Mouse (Mus musculus) small intestine, adult 2 months (tissue): ENCODE measurements around the gene Htr5a. TPM values are rescaled to one million over a fixed set of nuclear protein-coding genes. Genes with fewer than 3 reads are reported as not detected.

Source experiments
- H3K27ac ChIP-seq: fragments of 200-500 bp; 2 replicates; pipeline ENCODE4 v1.5.1; 2012; ENCODE audit warnings: low read depth, low read length, control low read depth, inconsistent platforms; ENCODE audit not compliant: insufficient read depth
- H3K27me3 ChIP-seq: fragments of 200-500 bp; 2 replicates; pipeline ENCODE4 v1.6.1; 2012; ENCODE audit warnings: mild to moderate bottlenecking, moderate library complexity, low read length, inconsistent platforms; ENCODE audit not compliant: control insufficient read depth, insufficient read depth
- H3K36me3 ChIP-seq: fragments of 200-500 bp; 2 replicates; pipeline ENCODE4 v1.6.1; 2012; ENCODE audit warnings: mild to moderate bottlenecking, low read length, control low read depth, inconsistent platforms; ENCODE audit not compliant: control insufficient read depth, insufficient read depth
- H3K4me1 ChIP-seq: fragments of 200-500 bp; 2 replicates; pipeline ENCODE4 v1.6.1; 2012; ENCODE audit warnings: low read length, inconsistent platforms, mixed read lengths; ENCODE audit not compliant: control insufficient read depth, insufficient read depth, insufficient read length
- H3K4me3 ChIP-seq: fragments of 200-500 bp; 2 replicates; pipeline ENCODE4 v1.5.1; 2012; ENCODE audit warnings: low read depth, mild to moderate bottlenecking, control low read depth, inconsistent platforms, low read length, moderate library complexity
- CTCF ChIP-seq: fragments of 200-500 bp; IDR thresholded peaks from 2 replicates; pipeline ENCODE4 v1.5.1; 2012; ENCODE audit warnings: low read depth, mild to moderate bottlenecking, control low read depth, inconsistent platforms, low read length, moderate library complexity, mixed read lengths; ENCODE audit not compliant: insufficient replicate concordance, insufficient read length; ENCODE audit errors: extremely low read depth
- POLR2A ChIP-seq: fragments of 200-500 bp; IDR thresholded peaks from 2 replicates; pipeline ENCODE4 v1.6.1; 2012; ENCODE audit warnings: low read depth, mild to moderate bottlenecking, control low read depth, inconsistent platforms, low read length, moderate library complexity
- WGBS: fragments of 180-500 bp; shearing (Covaris S2); methylation state at CpG from one replicate; pipeline ENCODE4 v1.1.7; 2018; 5-methylcytosine and 5-hydroxymethylcytosine counted together
- polyA plus RNA-seq: library from polyadenylated mRNA; depleted of rRNA; stranded (reverse); fragments of >200 nt; gene quantifications from 2 replicates; pipeline ENCODE4 v1.2.3, GENCODE M21; 2012; rRNA removed

Htr5a gene
- not detected in 2 replicates for polyA plus RNA-seq

DNA sequence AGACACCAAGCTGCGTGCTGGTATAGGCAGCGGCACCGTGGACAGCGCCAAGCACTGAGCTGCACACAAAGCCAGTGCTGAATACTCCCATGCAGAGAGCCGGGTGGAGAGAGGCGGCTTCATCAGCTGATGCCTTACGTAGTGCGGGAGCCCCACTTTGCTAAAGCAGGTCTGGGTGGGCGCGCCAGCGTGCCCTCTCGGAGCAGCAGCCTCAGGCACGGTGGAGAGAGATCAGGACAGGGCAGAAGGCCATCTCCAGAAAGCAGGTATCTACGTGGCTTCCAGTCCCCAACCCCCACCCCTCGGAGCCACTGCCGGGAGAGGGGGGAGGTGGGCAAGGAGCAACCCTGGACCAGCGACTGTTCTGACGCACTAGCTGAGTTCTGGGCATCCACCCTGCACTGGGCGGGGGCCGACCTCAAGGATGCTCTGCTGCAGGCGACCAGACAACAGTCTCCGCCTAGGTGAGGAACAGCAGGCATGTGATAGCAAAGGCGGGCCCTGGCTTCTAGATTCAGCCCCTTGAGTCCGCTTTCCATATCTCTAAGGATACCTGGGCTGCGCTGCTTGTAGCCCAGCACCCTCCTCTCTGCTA is at the start of gene Htr5a:
TSS of gene Htr5a (plus strand) at position 449 of the 595 bp plus-strand sequence.
- 5% methylated on average over 25 of the region's 25 CpGs for WGBS
- Histone ChIP-seq H3K4me3 (no peak within 1 kb of the TSS), H3K27me3 (peaks cover 6% of the 10 kb centered on the region), H3K27ac (no peak within 1 kb of the TSS), H3K36me3 (no peaks in the 10 kb centered on the region), H3K4me1 (no peaks in the 10 kb centered on the region)
- no peak for TF ChIP-seq POLR2A
- TF ChIP-seq CTCF: no peak

GRCm38 (mm10) chr5:27792173-27792470 is 49.8 kb upstream of the Htr5a start:
- no peaks in the 10 kb centered on the region for H3K27me3 ChIP-seq
- H3K36me3 ChIP-seq: peaks cover 11% of the 10 kb centered on the region; the same call in 1 of the 2 replicates
- 5% methylated on average over 8 of the region's 8 CpGs for WGBS
- no peaks in the 10 kb centered on the region; the same call in 1 of the 2 replicates for H3K4me1 ChIP-seq
- peak overlapping the region; percentile 75 for H3K27ac ChIP-seq
- H3K4me3 ChIP-seq: peak overlapping the region; percentile 68
- TF ChIP-seq CTCF: no peak
- no peak for TF ChIP-seq POLR2A

- Histone ChIP-seq H3K27me3 (no peaks in the 10 kb centered on the region), H3K4me1 (no peaks in the 10 kb centered on the region; the same call in 1 of the 2 replicates), H3K36me3 (peaks cover 9% of the 10 kb centered on the region; the same call in 1 of the 2 replicates), H3K4me3 (no peak overlapping the region), H3K27ac (no peak overlapping the region)
- TF ChIP-seq POLR2A (no peak), CTCF (no peak)
- 33% methylated on average over 9 of the region's 9 CpGs for WGBS
Measured at GRCm38 (mm10) chr5:27792531-27793205, 49.3 kb upstream of the Htr5a start.

- TF ChIP-seq POLR2A (no peak), CTCF (peak; percentile 73; the same call in 1 of the 2 replicates)
- 0 out of 2 replicates have a peak, but pooled peaks cover 2% of the 10 kb centered on the region for H3K36me3 ChIP-seq
- no peaks in the 10 kb centered on the region for H3K27me3 ChIP-seq
- WGBS: 20% methylated on average over 1 of the region's 1 CpGs
- H3K4me3 ChIP-seq: no peak overlapping the region
- no peak overlapping the region for H3K27ac ChIP-seq
- H3K4me1 ChIP-seq: no peaks in the 10 kb centered on the region; the same call in 1 of the 2 replicates
Measured at GRCm38 (mm10) chr5:27793923-27794322, 48.0 kb upstream of the Htr5a start.

DNA sequence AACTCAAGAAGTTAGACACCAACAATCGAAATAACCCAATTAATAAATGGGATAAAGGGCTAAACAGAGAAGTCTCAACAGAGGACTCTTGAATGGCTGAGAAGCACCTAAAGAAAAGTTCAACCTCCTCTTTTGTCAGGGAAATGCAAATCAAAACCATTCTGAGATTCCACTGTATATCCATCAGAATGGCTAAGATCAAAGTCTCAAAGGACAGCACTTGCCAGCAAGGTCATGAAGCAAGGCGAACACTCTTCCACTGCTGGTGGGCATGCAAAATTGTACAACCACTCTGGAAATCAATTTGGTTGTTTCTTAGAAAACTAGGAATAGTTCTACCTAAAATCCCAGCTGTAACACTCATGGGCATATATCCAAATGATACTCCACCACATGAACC is 27.7 kb upstream of the Htr5a start:
- H3K27ac ChIP-seq: no peak overlapping the region
- no peaks in the 10 kb centered on the region for H3K27me3 ChIP-seq
- H3K4me3 ChIP-seq: no peak overlapping the region
- no peaks in the 10 kb centered on the region for H3K4me1 ChIP-seq
- TF ChIP-seq POLR2A: no peak
- no peak for TF ChIP-seq CTCF
- WGBS: 89% methylated on average over 2 of the region's 2 CpGs
- no peaks in the 10 kb centered on the region for H3K36me3 ChIP-seq

DNA sequence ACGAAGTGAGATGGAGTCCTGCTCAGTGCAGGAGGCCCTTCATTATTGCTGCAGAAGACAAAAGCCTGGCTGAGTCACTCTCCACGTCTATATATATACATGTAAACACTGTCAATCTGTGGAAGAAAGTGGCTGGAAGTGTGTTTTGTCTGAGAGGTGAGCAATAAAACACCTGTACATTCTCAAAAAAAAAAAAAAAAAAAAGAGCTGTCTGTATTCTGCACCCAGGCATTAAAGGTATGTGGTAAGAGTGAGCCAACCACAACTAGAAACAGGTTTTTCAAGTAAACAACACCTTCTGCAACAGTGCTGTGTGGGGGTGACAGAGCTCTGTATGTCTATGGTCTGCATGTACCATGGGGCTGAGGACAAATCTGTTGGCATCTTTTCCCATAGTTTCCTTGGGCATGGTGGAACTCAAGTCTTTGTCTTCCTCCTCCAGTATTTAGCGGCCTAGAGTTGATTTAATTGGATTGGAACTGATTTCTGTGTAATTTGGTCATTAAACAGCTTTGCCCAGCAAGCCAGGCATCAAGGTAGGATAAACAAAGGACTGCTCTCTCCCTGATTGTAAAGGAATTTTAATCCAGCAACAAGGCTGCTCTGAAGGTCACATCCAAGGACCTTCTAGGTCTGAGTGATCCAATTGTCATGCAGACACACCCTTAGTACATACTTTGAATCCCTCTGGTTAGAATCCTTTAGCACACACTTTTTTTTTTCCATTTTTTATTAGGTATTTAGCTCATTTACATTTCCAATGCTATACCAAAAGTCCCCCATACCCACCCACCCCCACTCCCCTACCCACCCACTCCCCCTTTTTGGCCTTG is 22.9 kb upstream of the Htr5a start:
- Histone ChIP-seq H3K4me3 (no peak overlapping the region), H3K36me3 (no peaks in the 10 kb centered on the region), H3K4me1 (no peaks in the 10 kb centered on the region), H3K27ac (no peak overlapping the region), H3K27me3 (no peaks in the 10 kb centered on the region)
- WGBS: 43% methylated on average over 3 of the region's 3 CpGs
- TF ChIP-seq CTCF: no peak
- TF ChIP-seq POLR2A: no peak

GRCm38 (mm10) chr5:27821161-27821560 is 20.8 kb upstream of the Htr5a start:
- no peaks in the 10 kb centered on the region for H3K27me3 ChIP-seq
- 68% methylated on average over 6 of the region's 6 CpGs for WGBS
- no peaks in the 10 kb centered on the region for H3K36me3 ChIP-seq
- TF ChIP-seq CTCF (no peak), POLR2A (no peak)
- no peaks in the 10 kb centered on the region for H3K4me1 ChIP-seq
- no peak overlapping the region for H3K27ac ChIP-seq
- no peak overlapping the region for H3K4me3 ChIP-seq
